Mouse (Mus musculus) NIH3T3 (cell line): ENCODE measurements around the gene Zfp110.

Source experiments
- DNase-seq: peaks from one replicate; pipeline ENCODE4 v3.0.0-alpha.2; 2012; ENCODE audit warnings: low read depth

Zfp110 gene

DNA sequence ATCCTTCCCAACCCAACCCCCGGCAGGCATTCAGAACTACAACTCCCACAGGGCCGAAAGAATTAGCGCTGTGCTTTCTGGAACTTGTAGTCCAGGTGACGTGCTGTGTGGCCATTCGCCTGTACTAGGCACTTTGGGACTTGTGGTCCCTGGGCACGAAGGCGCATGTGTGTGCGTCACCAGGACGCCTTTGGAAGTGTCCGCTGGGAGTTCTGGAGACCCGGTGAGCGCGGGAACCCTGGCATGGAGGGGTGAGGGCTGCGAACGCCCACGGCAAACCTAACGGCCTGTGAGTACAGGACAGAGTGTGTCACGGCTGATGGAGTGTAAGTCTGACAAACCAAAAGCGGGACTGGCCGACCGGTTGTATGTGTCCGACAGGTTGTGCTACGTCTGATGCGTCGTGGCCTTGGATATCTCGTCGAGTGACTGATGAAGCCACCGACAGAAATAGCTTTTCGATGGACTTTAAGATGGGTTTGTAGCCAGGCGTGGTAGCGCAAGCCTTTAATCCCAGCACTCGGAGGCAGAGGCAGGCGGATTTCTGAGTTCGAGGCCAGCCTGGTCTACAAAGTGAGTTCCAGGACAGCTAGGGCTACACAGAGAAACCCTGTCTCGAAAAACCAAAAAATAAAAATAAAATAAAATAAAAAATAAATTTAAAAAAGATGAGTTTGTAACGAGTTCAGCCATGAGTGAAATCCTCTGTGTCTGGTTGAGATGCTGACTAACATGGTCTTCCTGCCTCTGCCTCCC lies 63.3 kb downstream of the Zfp110 start, which contains the start of gene Zscan22:
Gene Zscan22 (plus strand): TSS at position 161 of the 756 bp plus-strand sequence.
- DNase-seq, result peak; percentile 95
